Mouse (Mus musculus): Measurements from ENCODE around the gene Gm960. TPM values are rescaled to one million over a fixed set of nuclear protein-coding genes. Genes with fewer than 3 reads are reported as not detected.
A peak's percentile ranks its signal among the peaks of the same experiment; 100 is the strongest.

The Gm960 gene
- total RNA-seq, 1 experiment from 2014 or later = not detected

DNA sequence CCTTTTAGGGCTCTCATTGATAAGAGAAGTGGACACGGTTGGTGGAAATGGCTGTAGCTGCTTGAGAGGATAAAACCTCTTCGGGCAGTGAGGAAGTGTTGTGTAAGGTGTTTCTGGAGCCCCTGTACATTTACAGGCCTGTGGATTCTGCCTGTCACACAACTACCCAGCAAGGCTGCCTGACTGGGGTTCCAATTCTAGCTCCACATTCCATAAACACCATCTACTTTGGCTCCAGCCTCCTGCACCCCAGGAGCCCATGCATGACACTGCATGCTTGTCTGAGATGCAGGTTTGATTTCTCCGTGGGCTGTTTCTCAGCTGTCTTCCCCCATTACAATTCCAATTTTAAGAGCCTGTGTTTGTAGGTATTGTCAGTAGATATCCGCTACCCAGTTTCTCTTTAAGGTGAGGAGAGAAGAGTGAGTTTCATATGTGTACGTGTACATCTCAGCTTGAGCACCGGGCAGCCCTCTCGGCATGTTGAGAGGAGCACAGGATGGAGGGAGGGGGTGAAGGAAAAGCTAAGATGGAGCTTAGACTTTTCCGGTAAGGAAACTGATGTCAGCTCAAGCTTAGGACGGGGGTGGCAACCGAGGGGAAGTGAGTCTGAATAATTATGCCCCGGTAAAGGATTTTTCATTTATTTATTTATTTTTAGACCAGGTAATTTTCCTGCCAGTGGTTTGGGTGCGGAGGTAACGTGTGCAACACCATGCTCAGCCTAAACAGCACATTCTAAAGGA is 14.5 kb upstream of the Gm960 start:
- ATAC-seq (ENCODE audit: extremely low read depth, insufficient number of reproducible peaks, low FRiP score, poor library complexity, severe bottlenecking) = no peak

DNA sequence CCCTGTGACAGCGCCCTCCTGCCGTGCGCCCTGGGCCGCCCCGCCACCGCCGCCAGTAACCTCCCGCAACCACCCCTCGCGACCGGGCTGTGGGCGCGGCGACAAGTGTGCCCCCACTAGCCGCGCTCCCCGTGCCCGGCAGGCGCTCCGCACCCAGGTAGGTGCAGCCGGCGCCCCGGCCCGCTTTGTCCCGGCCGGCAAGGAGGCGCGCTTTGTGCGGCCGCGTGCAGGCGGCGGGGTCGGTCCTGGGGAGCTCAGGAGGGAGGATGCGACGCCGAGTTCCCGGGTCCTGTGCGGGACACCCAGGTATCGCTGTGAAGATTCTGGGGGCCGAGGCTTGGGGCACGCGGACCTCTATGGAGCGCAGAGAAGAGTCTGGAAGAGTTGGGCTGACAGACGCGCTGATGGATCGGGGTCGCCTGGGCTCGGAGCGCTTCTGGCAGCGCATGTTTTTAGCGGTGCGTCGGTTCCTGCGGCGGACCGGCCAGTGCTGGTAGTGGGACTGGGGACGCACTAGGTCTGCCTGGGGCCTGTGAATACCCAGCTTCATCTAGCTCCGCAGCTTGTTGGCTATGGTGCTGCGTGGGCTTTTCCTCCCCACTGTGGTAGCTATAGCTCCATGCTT is 13.8 kb upstream of the Gm960 start:
- no peak for ATAC-seq (ENCODE audit: extremely low read depth, insufficient number of reproducible peaks, low FRiP score, poor library complexity, severe bottlenecking)

DNA sequence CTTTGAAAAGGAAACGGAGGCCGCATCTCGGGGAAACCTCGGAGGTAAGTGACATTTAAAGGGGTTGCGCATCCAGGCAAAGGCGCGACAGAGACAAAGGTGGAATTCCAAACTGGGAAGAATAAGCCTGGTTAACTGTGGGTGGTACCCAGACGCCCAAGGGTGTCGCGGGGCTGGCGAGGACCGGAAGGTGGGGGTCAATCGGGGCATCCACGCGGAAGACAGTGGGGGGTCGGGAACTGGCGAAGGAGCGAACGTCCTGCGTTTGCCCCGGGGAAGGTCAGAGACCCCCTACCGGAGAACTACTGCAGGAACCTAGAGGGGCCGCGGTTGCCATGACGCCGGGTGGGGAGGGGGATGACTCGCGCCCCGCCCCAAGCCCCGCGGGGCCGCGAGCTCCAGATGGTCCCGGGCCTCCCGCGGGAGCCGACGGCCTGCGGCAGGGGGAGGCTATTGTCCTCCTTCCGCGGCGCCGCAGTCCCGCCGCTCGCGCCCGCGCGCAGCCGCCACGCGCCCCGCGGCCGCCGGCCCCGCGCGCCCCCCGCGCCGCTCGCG is 13.2 kb upstream of the Gm960 start:
- no peak for ATAC-seq (ENCODE audit: extremely low read depth, insufficient number of reproducible peaks, low FRiP score, poor library complexity, severe bottlenecking)

DNA sequence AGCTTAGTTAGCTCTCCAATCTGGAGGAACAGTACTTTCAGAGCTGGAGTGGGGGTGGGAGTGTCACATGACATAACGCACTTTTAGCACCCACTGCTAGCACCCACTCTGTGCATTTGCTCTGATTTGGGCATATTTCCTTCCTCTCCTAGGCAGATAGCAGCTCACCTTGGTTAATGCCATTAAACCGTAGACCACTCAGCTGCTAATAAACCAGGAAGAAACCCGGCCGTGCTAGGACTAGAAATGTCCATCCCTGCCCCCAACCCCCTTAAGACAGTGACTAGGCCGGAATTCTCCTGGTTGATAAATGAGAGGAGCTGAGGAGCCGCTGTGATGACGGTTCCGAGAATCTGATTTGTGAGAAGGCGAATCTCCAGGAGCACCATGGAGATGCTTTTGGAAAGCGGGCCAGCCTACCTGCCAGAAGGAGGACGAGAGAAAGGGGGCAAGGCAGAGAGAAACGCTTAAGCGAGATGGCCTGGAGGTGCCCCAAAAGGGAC is 12.7 kb upstream of the Gm960 start, which contains the start of gene Sptbn2:
Gene Sptbn2, plus strand, starts transcription at position 70 of the 503 bp plus-strand sequence.
- ATAC-seq (ENCODE audit: extremely low read depth, insufficient number of reproducible peaks, low FRiP score, poor library complexity, severe bottlenecking) = no peak

DNA sequence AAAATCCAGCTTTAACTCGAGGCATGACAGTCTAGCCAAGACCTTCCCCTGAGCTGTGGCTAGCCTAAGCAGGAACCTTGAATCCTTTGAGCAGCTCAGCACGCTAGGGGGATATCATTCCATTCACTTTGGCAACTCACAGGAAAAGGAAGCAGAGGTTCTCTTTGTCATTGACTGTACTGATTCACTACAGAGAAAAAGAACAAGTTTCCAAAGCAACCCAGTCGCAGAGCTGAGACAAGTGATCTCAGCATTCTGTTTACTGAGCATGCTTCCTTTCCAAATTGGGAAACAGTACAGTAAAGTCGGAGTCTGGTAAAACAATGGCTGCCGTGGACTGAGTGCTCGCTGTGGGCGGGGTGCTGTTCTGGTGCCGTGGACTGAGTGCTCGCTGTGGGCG is 10.3 kb upstream of the Gm960 start:
- no peak for ATAC-seq (ENCODE audit: extremely low read depth, insufficient number of reproducible peaks, low FRiP score, poor library complexity, severe bottlenecking)

DNA sequence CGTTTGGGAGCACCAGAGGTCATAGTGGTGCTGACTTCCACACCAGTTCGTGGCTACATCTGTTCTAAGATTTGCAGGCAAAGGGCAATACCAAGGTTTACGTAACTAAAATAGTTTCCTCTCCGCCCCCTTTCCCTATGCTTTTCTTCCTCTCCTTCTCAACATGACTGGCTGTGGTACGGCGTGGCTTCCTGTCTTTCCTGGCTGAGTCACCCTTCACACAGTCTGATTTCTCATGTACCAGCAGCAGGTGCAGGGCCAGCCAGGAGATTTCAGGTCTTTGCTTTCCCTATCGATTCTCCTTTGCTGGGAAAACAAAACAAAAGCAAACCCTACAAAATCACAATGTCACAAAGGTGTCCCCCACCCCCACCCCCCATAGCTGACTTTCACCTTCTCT is 2.8 kb upstream of the Gm960 start:
- no peak for ATAC-seq (ENCODE audit: extremely low read depth, insufficient number of reproducible peaks, low FRiP score, poor library complexity, severe bottlenecking)

DNA sequence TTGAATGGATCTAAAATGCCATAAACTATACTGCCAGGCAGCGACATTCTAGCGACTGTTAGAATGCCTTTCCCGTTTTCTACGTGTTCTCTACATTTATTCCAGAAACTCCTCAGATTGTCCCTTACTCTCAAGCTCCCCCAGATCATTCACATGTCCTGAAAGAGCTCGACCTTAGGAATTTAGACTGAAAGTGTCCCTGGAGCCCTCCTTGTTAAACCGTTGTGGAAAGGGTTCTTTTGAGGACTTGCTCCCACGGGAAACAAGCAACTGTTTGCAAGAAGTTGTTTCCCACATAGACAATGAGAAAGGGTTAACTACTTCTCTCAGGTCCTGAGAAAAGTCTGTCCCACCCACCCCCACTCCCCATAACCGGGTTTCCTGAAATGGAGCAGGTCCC is 2.2 kb upstream of the Gm960 start:
- no peak for ATAC-seq (ENCODE audit: extremely low read depth, insufficient number of reproducible peaks, low FRiP score, poor library complexity, severe bottlenecking)

DNA sequence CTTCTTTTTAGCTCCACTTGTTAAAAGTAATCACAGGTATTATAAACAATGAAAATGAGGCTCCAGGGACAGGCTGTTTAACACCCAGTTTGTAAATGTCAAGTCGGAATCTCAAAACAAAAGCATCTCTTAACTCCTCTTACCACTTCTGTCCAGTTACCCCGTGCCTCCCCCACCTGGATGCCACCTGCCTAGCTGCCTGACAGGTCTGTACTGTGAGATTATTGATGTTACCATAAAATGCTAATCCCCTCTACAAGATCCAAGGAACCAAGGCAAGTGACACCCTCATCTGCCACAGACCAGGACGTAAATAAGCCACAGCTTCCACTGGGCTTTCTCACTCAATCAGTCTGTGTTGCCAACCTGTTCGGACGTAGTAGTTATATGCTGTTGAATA is 1.4 kb upstream of the Gm960 start:
- no peak for ATAC-seq (ENCODE audit: extremely low read depth, insufficient number of reproducible peaks, low FRiP score, poor library complexity, severe bottlenecking)

DNA sequence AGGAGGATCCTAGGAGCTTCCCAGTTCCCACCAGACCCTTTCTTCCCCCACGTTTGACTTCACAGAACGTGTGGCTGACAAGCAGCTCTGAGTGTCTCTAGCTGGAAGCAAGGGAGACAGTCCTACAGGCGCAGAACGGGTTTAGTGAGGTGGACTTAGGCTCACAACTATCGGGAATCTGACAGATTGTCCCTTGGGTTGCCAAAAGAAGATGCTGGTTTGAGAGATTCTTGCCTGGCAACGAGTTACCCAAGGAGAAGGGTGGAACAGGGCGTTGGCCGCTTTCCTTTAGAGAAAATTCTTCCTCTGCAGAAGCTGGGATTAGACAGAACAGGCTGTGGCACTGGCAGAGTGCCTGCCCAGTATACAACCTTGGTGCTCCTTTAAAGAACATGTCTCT is 388 bp upstream of the Gm960 start:
- no peak for ATAC-seq (ENCODE audit: extremely low read depth, insufficient number of reproducible peaks, low FRiP score, poor library complexity, severe bottlenecking)

DNA sequence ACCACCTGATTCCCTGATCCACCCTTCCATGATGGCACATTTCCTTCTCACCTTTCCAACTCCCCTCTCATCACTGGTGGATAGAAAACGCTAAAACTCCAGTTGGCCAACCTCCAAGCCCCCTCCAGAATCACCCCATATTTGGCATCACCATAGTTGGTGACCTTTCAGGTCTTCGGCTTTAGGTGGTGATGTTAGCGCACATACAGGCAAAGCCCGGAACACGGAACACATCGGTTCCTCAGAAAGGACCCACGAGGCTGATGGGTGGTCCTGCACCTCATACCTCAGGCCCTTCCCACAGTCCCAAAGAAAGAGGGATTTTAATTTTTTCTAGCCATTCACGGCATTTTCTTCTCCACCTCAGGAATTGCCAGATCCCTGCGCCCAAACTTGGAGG is 747 bp downstream of the Gm960 start:
- ATAC-seq (ENCODE audit: extremely low read depth, insufficient number of reproducible peaks, low FRiP score, poor library complexity, severe bottlenecking) = no peak

DNA sequence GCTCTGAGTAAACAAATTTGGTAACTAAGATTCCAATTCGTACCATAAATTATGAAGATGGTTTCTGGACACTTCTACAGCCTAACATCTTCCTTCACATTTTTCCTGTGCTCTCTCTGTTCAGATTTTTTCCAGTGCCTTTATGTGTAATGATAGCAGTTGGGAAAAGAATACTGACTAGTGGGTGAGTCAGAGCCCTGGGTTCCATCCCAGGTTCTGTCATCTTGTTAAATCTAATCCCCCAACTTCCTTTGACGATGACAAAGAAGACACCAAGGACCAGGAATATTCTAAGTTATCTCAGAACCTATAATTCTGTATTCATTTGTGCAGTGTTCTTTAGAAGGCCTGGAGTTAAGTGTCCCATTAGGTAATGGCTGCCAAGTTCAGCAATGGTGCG is 1.3 kb downstream of the Gm960 start:
- no peak for ATAC-seq (ENCODE audit: extremely low read depth, insufficient number of reproducible peaks, low FRiP score, poor library complexity, severe bottlenecking)

DNA sequence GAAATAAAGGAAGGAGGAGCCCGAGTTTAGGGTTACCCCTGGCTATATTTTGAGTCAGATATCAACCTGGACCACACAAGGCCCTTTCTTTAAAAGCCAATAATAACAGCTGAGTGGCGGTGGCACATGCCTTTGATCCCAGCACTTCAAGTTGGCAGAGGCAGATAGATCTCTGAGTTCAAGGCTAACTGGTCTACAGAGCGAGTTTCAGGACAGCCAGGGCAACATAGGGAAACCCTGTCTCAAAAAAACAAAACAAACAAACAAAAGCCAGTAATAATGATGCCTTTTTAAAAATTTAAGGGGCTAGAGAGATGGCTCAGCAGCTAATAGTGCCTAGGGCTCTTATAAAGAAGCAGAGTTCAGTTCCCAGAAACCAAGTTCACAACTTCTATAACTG is 4.1 kb downstream of the Gm960 start:
- no peak for ATAC-seq (ENCODE audit: extremely low read depth, insufficient number of reproducible peaks, low FRiP score, poor library complexity, severe bottlenecking)

DNA sequence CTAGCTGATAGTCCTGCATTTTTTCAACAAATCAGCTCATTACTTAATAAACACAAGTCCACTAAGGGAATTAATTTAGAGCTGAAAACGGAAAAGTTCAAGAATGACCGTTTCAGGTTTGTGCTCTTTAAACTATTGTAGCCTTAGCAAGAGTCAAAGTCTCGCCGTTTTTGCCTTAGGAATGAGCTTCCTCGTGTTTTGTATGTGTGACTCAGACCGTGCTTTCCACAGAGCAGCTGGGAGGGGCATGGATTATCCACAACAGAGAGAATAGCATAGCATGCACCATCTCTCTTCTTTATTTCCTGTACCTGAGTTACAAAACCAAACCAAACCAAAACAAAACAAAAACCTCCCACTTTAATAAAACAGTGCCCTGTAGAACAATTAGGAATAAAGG is 26.1 kb downstream of the Gm960 start:
- no peak for ATAC-seq (ENCODE audit: extremely low read depth, insufficient number of reproducible peaks, low FRiP score, poor library complexity, severe bottlenecking)

DNA sequence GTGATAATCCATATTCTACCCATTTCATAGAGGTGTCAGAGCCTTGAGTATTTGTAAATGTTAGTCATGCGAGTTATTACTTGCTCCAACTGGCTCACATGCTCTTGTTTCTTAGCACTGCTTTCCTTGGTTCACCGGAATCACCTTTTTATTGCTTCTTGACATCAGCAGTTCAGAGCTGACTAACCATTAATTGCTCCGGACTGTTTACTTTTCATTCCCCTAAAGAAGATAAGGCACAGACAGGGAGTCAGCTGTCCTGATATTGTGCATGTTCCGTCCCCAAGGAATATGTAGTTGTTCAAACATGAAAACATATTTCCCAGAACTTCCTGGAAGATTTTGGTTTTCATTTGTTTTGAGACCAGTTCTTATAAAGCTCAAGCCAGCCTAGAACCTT is 27.7 kb downstream of the Gm960 start:
- no peak for ATAC-seq (ENCODE audit: extremely low read depth, insufficient number of reproducible peaks, low FRiP score, poor library complexity, severe bottlenecking)

DNA sequence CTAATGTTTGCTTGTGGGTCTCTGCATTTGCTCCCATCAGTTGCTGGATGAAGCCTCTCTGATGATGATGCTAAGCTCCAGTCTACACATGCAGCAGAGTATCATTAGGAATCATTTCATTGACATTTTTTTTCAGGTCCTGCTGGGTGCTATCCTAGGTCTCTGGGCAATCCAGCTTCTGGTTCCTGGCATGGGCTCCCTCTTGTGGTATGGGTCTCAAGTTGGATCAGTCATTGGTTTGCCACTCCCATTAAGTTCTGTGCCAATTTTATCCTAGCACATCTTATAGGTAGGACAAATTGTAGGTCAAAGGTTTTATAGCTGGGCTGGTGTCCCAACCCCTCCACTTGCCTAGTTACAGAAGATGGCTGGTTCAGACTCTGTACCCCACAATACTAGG is 31.7 kb downstream of the Gm960 start:
- ATAC-seq (ENCODE audit: extremely low read depth, insufficient number of reproducible peaks, low FRiP score, poor library complexity, severe bottlenecking) = no peak

DNA sequence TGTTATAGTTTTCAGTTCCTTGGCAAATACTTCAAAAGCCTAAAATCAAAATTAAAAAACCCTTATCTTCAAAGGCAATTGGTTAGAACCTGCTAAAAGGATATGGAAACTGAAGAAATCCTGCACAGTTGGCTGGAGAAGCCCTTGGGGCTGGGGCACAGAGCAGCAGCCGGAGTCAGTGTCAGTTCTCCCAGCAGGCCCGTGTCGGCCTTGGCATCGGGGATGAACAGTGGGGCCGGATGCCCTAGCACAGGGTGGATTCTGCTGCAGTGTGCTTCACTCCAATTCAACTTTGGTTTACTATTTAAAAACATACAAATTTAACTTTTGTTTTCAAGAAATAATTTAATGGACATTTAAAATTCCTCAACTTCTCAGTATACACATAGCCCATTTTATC is 40.3 kb downstream of the Gm960 start:
- no peak for ATAC-seq (ENCODE audit: extremely low read depth, insufficient number of reproducible peaks, low FRiP score, poor library complexity, severe bottlenecking)

DNA sequence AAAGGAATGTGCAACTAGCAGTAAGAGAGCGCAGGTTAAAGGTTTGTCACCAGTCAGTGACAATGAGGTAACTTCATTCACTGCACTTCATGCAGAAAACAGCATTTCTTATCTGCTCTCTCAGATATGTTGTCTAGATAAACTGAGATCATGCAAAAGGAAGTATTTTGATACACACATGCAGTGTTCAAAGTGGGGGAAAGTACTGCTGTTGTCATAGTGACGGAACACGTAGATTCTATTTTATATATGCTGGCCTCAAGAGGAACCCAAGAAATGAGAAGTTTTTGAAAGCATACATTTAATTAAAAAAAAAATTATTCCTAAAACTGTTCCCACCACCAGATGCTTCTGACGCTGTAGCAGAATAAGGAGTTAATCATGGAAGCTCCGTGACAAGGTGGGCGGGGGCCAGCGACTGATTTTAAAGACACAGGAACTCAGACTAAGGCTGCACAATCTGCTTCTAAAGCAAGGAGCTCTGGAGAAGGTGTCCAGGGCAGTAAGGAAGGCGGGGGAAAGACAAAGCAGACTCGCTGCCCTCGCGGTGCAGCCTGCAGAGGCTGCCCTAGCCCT is 51.5 kb downstream of the Gm960 start:
- no peak for ATAC-seq (ENCODE audit: extremely low read depth, insufficient number of reproducible peaks, low FRiP score, poor library complexity, severe bottlenecking)

DNA sequence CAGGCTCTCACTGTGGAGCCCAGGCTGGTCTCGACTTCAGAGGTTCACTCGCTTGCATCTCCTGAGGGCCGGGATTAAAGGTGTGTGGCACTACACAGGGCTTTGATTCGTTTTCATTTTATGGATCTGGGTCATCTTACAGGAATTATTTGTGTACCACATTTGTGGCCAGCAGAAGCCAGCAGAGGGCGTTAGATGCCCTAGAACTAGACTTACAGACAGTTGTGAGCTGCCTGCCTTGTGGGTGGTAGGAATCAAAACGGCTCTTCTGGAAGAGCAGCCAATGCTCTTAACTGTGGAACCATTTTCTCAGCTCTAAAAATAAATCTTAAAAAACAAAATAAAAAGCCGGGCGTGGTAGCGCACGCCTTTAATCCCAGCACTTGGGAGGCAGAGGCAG is 54.2 kb downstream of the Gm960 start:
- no peak for ATAC-seq (ENCODE audit: extremely low read depth, insufficient number of reproducible peaks, low FRiP score, poor library complexity, severe bottlenecking)

DNA sequence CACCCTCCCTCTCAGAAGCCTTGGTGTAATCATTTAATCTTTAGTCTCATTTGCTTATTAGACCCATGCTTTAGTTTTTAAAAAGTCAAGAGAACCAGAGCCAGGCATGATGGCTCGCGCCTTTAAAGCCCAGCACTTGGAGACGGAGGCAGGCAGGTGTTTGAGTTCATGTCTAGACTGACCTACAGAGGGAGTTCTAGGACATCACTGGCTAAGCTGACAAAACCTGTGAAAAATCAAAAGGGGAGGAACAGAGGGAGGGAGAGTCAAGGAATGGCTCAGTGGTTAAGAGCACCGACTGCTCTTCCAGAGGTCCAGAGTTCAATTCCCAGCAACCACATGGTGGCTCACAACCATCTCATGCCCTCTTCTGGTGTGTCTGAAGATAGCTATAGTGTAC is 62.5 kb downstream of the Gm960 start:
- no peak for ATAC-seq (ENCODE audit: extremely low read depth, insufficient number of reproducible peaks, low FRiP score, poor library complexity, severe bottlenecking)

DNA sequence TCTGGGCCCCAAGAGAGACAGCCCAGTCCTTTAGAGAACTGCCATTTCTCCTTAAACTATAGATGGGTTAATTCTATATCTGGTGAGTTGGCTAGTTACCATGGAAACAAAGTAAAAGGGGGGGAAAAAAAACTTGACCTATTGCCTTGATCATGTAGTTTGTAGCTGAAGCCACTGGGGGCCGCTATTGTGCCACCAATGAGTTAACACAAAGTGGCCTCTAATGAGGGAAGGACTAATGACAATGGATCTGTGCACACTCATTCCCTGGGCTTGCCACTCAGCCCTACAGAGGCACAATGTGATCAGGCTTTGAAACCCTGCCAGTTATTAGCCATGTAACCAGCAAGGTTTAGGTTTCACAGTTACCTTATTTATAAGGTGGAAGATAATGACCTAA is 69.6 kb downstream of the Gm960 start:
- peak; percentile 55 for ATAC-seq (ENCODE audit: extremely low read depth, insufficient number of reproducible peaks, low FRiP score, poor library complexity, severe bottlenecking)

All from neutrophil, adult 5-6 weeks (primary cell).